Mouse (Mus musculus): ENCODE measurements around the gene Tph2.
A peak's percentile ranks its signal among the peaks of the same experiment; 100 is the strongest.

Gene Tph2

GRCm38 (mm10) chr10:115143641-115144040 is 41.2 kb downstream of the Tph2 start:
- peak; percentile 39 for DNase-seq (ENCODE audit: low read depth, low spot score)

- no peak for DNase-seq (ENCODE audit: low read depth, low spot score)
Measured at GRCm38 (mm10) chr10:115137016-115137415, 47.8 kb downstream of the Tph2 start.

- no peak for DNase-seq (ENCODE audit: low read depth, low spot score)
Measured at GRCm38 (mm10) chr10:115127907-115128306, 56.9 kb downstream of the Tph2 start.

- DNase-seq (ENCODE audit: low read depth, low spot score) = no peak
Measured at GRCm38 (mm10) chr10:115125550-115125949, 59.3 kb downstream of the Tph2 start.

GRCm38 (mm10) chr10:115125027-115125426 is 59.8 kb downstream of the Tph2 start:
- DNase-seq (ENCODE audit: low read depth, low spot score) = no peak

- no peak for DNase-seq (ENCODE audit: low read depth, low spot score)
Measured at GRCm38 (mm10) chr10:115107666-115108540, 76.9 kb downstream of the Tph2 start.

- no peak for DNase-seq (ENCODE audit: low read depth, low spot score)
Measured at GRCm38 (mm10) chr10:115104175-115104574, 80.6 kb downstream of the Tph2 start.

GRCm38 (mm10) chr10:115099890-115100580 is 84.8 kb downstream of the Tph2 start:
- DNase-seq (ENCODE audit: low read depth, low spot score) = no peak

GRCm38 (mm10) chr10:115097163-115097562 is 87.7 kb downstream of the Tph2 start:
- DNase-seq (ENCODE audit: low read depth, low spot score) = peak; percentile 68

- no peak for DNase-seq (ENCODE audit: low read depth, low spot score)
Measured at GRCm38 (mm10) chr10:115096191-115096590, 88.6 kb downstream of the Tph2 start.

GRCm38 (mm10) chr10:115078232-115078631 is 106.6 kb downstream of the Tph2 start:
- DNase-seq (ENCODE audit: low read depth, low spot score) = no peak

GRCm38 (mm10) chr10:115069123-115069911 is 115.5 kb downstream of the Tph2 start:
- DNase-seq (ENCODE audit: low read depth, low spot score) = no peak

GRCm38 (mm10) chr10:115063936-115064335 is 120.9 kb downstream of the Tph2 start:
- DNase-seq (ENCODE audit: low read depth, low spot score) = no peak

- DNase-seq (ENCODE audit: low read depth, low spot score) = no peak
Measured at GRCm38 (mm10) chr10:115061498-115061897, 123.3 kb downstream of the Tph2 start.

GRCm38 (mm10) chr10:115060759-115061158 is 124.1 kb downstream of the Tph2 start:
- no peak for DNase-seq (ENCODE audit: low read depth, low spot score)

GRCm38 (mm10) chr10:115051602-115052001 is 133.2 kb downstream of the Tph2 start:
- no peak for DNase-seq (ENCODE audit: low read depth, low spot score)

GRCm38 (mm10) chr10:115050674-115051073 is 134.1 kb downstream of the Tph2 start:
- no peak for DNase-seq (ENCODE audit: low read depth, low spot score)

- no peak for DNase-seq (ENCODE audit: low read depth, low spot score)
Measured at GRCm38 (mm10) chr10:115050178-115050577, 134.6 kb downstream of the Tph2 start.

- no peak for DNase-seq (ENCODE audit: low read depth, low spot score)
Measured at GRCm38 (mm10) chr10:115048565-115048964, 136.3 kb downstream of the Tph2 start.

GRCm38 (mm10) chr10:115035748-115036147 is 149.1 kb downstream of the Tph2 start:
- no peak for DNase-seq (ENCODE audit: low read depth, low spot score)
